Mouse (Mus musculus): ENCODE measurements around the gene Itpripl2.

Itpripl2 gene

GRCm38 (mm10) chr7:118488060-118488664, 3.6 kb downstream of the Itpripl2 start:
- DNase-seq (ENCODE audit: low spot score) = no peak

GRCm38 (mm10) chr7:118486917-118487316, 4.9 kb downstream of the Itpripl2 start:
- no peak for DNase-seq (ENCODE audit: low spot score)

DNA sequence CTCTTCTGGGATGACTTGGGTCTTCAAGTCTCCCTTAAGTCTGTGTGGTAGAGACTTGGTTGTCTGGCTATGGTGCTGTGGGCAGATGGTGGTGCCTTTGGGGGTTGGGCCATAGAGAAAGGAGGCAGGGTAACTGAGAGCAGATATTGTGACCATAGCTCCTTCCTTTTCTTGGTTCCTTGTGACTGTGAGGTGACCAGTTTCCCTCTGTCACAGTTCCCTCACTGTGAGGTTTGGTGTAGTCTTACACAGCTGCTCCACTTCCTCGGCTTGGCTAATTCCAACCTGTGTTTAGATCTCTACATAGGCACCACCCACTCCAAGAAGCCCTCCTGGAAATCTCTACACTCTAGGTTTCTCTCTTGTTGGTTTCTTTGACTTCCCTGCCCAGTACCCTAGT, 7.8 kb downstream of the Itpripl2 start:
- DNase-seq (ENCODE audit: low spot score) = no peak

DNA sequence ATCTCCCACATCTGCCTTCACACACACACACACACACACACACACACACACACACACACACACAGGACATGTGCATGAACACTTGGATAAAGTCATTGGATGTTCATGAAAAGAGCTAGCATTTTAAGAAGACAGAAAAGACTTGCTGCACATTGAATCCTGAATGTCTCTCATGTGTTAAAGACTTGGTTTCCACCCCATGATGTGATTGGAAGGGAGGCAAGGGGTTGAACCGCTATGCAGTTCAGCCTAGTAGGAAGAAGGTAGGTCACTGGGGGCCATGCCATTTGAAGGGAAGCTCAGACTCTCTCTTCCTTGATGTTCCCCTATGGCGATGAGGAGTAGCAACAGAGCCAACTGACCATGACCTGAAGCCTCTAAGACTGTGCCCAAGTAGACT, 9.8 kb downstream of the Itpripl2 start:
- DNase-seq (ENCODE audit: low spot score) = no peak

DNA sequence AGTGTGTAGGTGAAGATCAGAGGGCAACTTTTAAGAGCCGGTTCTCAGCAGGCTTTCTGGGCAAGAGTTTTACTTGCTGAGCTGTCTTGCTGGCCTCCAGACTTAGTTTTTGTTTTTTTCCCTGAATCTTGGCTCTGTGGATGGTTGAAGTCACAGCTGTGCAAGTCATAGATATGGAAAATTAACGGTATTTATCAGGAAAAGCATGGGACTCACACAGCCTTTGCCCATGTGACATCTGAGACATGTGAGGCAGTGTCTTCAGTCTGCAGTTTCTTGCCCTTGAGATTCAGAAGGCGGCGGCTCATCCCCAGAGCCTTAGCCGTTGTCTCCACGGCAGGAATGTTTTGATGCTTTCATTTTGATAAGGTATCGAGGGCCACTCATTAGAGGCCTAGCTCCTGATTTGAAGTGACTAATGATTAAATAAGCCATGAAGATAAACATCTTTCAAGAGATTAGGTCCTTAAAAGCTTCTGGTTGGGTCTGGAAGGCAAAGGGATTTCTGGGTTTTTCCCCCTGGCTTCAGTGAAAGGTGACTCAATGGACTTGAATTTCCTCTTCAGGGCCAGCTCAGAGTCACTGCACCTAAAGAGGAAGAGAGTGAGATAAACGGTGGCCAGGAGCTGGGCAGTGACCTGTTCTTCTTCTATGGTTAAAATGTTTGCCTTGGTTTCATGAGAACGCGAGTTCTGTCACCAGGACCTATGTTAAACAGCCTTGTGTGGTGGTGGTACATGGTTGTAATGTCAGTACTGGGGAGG, 10.5 kb downstream of the Itpripl2 start:
- no peak for DNase-seq (ENCODE audit: low spot score)

- DNase-seq (ENCODE audit: low spot score) = no peak
These were observed 11.5 kb downstream of the Itpripl2 start for GRCm38 (mm10) chr7:118480160-118480709.

GRCm38 (mm10) chr7:118478835-118479312, 12.9 kb downstream of the Itpripl2 start:
- DNase-seq (ENCODE audit: low spot score) = no peak

- no peak for DNase-seq (ENCODE audit: low spot score)
These were observed 15.3 kb downstream of the Itpripl2 start for GRCm38 (mm10) chr7:118476428-118476827.

DNA sequence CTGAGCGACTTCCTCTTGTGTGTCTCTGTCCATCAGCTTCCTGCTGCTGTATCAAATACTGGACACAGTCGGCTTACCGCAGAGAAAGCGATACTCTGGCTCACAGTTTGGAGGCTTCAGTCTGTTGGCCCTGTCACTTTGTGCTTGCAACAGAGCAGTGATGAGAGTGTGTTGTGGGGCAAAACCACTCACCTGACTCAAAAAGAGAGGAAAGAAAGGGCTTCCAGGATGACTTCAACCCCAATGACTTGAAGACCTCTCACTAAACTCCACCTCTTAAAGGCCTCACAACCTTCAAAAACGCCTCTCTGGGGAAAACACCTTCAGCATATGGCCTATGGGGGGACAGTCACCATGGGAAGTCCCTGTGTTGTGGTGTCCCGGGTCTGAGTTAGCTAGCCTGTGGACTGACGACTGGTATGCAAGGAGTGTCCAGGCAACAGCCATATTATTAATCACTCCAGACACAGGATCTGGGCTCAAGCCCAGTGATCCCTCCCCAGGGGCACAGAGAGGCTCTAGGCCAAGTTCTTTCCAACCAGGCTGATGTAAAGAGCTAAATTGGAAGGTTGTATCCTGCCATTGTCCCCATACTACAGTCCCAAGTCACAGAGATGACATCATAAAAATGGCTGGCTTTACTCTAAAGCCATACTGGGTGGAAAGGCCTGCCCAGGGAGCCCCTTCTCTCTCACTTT, 16.6 kb downstream of the Itpripl2 start:
- DNase-seq (ENCODE audit: low spot score) = no peak

DNA sequence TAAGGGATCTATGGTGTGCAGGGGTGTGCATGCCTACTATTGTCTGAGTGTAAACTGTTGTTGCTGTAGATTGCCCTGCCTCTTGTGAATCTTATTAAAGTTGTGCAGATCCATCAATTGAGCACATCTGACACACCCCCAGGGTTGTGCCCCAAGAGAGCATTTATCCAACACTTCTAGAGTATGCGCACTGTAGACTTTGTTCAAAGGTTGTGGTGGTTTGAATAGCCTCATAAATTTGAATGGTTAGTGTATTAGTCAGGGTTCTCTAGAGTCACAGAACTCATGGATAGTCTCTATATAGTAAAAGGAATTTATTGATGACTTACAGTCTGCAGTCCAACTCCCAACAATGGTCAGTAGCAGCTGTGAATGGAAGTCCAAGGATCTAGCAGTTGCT, 18.9 kb downstream of the Itpripl2 start:
- DNase-seq (ENCODE audit: low spot score) = no peak

- DNase-seq (ENCODE audit: low spot score) = no peak
These were observed 23.7 kb downstream of the Itpripl2 start for GRCm38 (mm10) chr7:118468060-118468459.

- no peak for DNase-seq (ENCODE audit: low spot score)
These were observed 27.3 kb downstream of the Itpripl2 start for GRCm38 (mm10) chr7:118464432-118464831.

- DNase-seq (ENCODE audit: low spot score) = no peak
These were observed 28.7 kb downstream of the Itpripl2 start for GRCm38 (mm10) chr7:118462818-118463762.

DNA sequence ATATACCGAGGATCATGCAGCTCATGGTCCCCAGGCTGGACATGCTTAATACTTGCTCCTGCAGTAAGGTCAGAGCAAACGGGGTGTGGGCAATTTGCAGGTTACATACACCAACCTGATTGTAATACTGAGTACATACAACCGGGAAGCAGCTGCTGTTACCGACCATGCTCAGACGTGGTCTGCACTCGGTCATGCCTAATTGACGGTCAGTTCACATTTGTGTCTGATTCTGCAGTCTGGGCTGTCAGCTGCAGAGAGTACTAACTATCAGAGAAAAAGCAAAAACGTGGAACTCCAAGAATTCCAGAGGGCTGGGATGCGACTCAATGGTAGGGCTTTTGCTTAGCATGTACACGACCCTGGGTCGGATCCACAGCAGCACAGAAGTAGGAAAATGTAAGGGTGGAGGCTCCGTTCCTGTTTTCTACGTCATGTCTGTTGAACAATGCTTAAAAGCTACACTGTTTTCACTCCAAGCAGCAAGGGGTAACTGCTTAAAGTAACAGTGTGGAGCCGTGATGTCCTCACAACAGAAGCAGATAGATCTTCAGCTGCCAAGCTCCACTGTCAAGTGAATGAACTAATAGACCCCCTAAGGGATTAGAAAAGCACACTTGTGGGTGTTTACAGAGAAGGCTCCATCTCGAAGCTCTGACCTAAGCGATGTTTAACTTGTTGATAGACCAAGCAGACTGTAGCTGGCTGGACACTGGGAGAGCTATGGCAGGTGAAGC, 30.2 kb downstream of the Itpripl2 start:
- no peak for DNase-seq (ENCODE audit: low spot score)

DNA sequence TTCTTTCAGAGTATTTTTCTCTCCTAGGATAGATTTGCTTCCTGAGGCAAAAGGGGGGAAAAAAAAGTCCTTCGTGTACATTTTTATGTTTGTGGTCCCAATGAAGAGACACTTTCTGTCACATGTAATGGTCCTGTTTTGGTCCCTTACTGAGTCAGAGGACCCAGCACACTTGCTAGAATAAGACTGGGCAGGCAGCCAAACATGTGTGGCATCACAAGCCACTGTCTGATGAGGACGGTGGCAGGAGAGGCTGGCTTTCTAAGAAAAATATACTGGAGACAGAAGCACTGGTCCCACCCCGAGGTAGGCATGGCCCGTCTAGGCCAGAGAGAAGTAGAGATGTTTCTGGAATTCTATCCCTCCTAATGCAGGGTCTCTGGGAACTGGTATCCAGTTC, 38.1 kb downstream of the Itpripl2 start:
- DNase-seq (ENCODE audit: low spot score) = no peak

GRCm38 (mm10) chr7:118452940-118453339, 38.8 kb downstream of the Itpripl2 start:
- DNase-seq (ENCODE audit: low spot score) = no peak

DNA sequence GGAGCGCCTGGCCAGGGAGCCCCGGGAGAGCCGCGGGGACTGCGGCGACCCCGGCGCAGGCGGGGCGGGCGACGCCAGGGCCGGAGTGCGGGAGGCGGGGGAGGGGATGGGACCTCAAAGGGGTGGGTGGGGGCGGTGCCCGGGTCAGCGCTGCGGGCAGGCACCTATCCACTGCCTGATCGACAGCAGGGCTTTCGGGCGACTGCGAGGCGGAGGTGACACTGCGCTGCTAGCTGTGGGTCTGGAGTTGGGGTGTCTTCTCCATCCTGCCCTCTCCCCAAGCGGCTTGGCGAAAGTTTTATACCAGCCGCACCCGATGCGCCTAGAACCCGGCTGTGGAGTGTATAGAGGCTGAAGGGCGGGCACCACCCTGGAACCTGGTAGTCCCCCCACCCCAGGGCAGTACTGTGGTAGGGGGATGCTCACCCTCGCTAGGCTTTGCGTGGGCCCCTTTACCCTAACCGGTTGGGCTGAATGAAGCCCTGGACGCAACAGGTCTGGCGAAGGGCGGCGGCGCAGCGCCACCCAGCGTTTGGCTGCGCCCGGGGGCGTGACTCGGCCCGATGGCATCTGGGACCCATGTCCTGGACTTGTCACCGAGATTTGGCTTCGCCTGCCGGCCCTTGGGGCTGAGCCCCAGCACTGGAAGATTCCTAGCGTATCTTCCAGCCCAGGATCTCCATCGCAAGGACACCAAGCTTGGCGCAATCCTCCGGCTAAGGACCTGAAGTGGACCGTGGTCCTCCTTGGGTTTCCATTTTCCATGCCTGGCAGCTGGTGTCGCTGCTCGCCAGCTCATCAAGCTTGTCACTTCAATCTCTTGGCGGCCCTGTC, 43.4 kb downstream of the Itpripl2 start, which contains the start of gene Syt17:
TSS of gene Syt17 (minus strand) at position 89 of the 834 bp plus-strand sequence.
- peak; percentile 83 for DNase-seq (ENCODE audit: low spot score)

- peak; percentile 79 for DNase-seq (ENCODE audit: low spot score)
These were observed 44.3 kb downstream of the Itpripl2 start for GRCm38 (mm10) chr7:118447291-118448133.

Data from testis, postnatal 10 days (tissue).